Mouse (Mus musculus) left cerebral cortex, adult 8-10 months (tissue): ENCODE measurements around the gene Slc44a5. TPM values are rescaled to one million over a fixed set of nuclear protein-coding genes. Genes with fewer than 3 reads are reported as not detected.

Experiments
- DNase-seq, 2 experiments: peaks; one replicate each; pipeline ENCODE4 v3.0.0; 2022; ENCODE audit warnings: low spot score in 2 of 2
- total RNA-seq, 4 experiments: library from RNA; stranded (reverse); gene quantifications; 2 replicates each; pipeline ENCODE4 v1.2.4; 2022

Slc44a5 gene
- total RNA-seq, 4 experiments from 2014 or later, result 7.2 to 8.6 (median 7.9) TPM

- no peak for DNase-seq
Measured at GRCm38 (mm10) chr3:154092466-154092865, 119.2 kb downstream of the Slc44a5 start.

- no peak for DNase-seq
Measured at GRCm38 (mm10) chr3:154093745-154094322, 120.6 kb downstream of the Slc44a5 start.

GRCm38 (mm10) chr3:154101671-154102070 lies 128.4 kb downstream of the Slc44a5 start:
- DNase-seq, result no peak

- no peak for DNase-seq
Measured at GRCm38 (mm10) chr3:154110528-154110927, 137.3 kb downstream of the Slc44a5 start.

- DNase-seq, result no peak
Measured at GRCm38 (mm10) chr3:154111221-154111620, 138.0 kb downstream of the Slc44a5 start.

GRCm38 (mm10) chr3:154114991-154115390 lies 141.8 kb downstream of the Slc44a5 start:
- DNase-seq, result no peak

GRCm38 (mm10) chr3:154115478-154115877 lies 142.2 kb downstream of the Slc44a5 start:
- DNase-seq, result no peak

- no peak for DNase-seq
Measured at GRCm38 (mm10) chr3:154116000-154116399, 142.8 kb downstream of the Slc44a5 start.

GRCm38 (mm10) chr3:154118992-154119603 lies 145.9 kb downstream of the Slc44a5 start:
- DNase-seq, result no peak

GRCm38 (mm10) chr3:154122531-154122930 lies 149.3 kb downstream of the Slc44a5 start:
- no peak for DNase-seq

- DNase-seq, result no peak
Measured at GRCm38 (mm10) chr3:154124890-154125575, 151.8 kb downstream of the Slc44a5 start.

- DNase-seq, result no peak
Measured at GRCm38 (mm10) chr3:154125768-154126376, 152.6 kb downstream of the Slc44a5 start.

- no peak for DNase-seq
Measured at GRCm38 (mm10) chr3:154127246-154127645, 154.0 kb downstream of the Slc44a5 start.

- no peak for DNase-seq
Measured at GRCm38 (mm10) chr3:154129036-154129435, 155.8 kb downstream of the Slc44a5 start.

GRCm38 (mm10) chr3:154130431-154131114 lies 157.3 kb downstream of the Slc44a5 start:
- no peak for DNase-seq

- DNase-seq, result no peak
Measured at GRCm38 (mm10) chr3:154133986-154134385, 160.8 kb downstream of the Slc44a5 start.

GRCm38 (mm10) chr3:154134701-154135100 lies 161.5 kb downstream of the Slc44a5 start:
- no peak for DNase-seq

GRCm38 (mm10) chr3:154136501-154136900 lies 163.3 kb downstream of the Slc44a5 start:
- no peak for DNase-seq

GRCm38 (mm10) chr3:154141346-154141745 lies 168.1 kb downstream of the Slc44a5 start:
- no peak for DNase-seq

- no peak for DNase-seq
Measured at GRCm38 (mm10) chr3:154142618-154143017, 169.4 kb downstream of the Slc44a5 start.

- DNase-seq, result no peak
Measured at GRCm38 (mm10) chr3:154145750-154146149, 172.5 kb downstream of the Slc44a5 start.

GRCm38 (mm10) chr3:154149778-154150177 lies 176.5 kb downstream of the Slc44a5 start:
- no peak for DNase-seq
